15 mouse cellular contexts compared by ENCODE assay signal in genomic region chr4:66586647-66587046, GRCm38 (mm10).
DNase-seq lines count a peak whose midpoint lies in the region; ATAC-seq and TF ChIP-seq lines count a peak whose summit lies in the region.
"Had no signal": no experiment of that assay in that cellular context is flagged by ENCODE, and none has a peak within 500 bp of the region (broad histone marks: within the 10 kb centered on the region; RNA-seq: fewer than 3 reads in every experiment).

No protein-coding gene starts in this region.

- no peak for DNase-seq in forebrain, postnatal 0 days
- no peak for DNase-seq in forebrain, embryonic 10.5 days (ENCODE audit: extremely low spot score, low spot score)
- DNase-seq in midbrain, embryonic 11.5 days (ENCODE audit: low spot score, missing footprints) = no peak
- no peak for DNase-seq in midbrain, postnatal 0 days (ENCODE audit: low spot score)
- DNase-seq in hindbrain, postnatal 0 days (ENCODE audit: low spot score) = peak; percentile 5
- DNase-seq in adrenal gland, postnatal 25 days = no peak
- DNase-seq: adrenal gland, adult 2 months; adrenal gland, postnatal 36 days; cerebellum, adult 2 months; gastrocnemius, postnatal 14 days; kidney, adult 18-20 months had no signal

- H3K27me3 ChIP-seq in forebrain, postnatal 0 days (ENCODE audit: insufficient read depth, low read length) = no peaks in the 10 kb centered on the region
- no peaks in the 10 kb centered on the region for H3K27me3 ChIP-seq in forebrain, embryonic 10.5 days (ENCODE audit: poor library complexity, severe bottlenecking)
- H3K27me3 ChIP-seq in midbrain, embryonic 11.5 days (ENCODE audit: control insufficient read depth, insufficient read depth, low read length) = no peaks in the 10 kb centered on the region
- no peaks in the 10 kb centered on the region for H3K27me3 ChIP-seq in midbrain, postnatal 0 days (ENCODE audit: insufficient read depth, low read length)
- H3K27me3 ChIP-seq in hindbrain, embryonic 16.5 days (replicated peaks; ENCODE audit: control insufficient read depth, insufficient read depth, low read length) = no peaks in the 10 kb centered on the region
- no peaks in the 10 kb centered on the region for H3K27me3 ChIP-seq in hindbrain, postnatal 0 days (ENCODE audit: insufficient read depth, low read length)
- H3K27me3 ChIP-seq: heart, embryonic 12.5 days; intestine, embryonic 15.5 days had no signal

- H3K27ac ChIP-seq in forebrain, postnatal 0 days (ENCODE audit: low read depth, low read length) = no peak overlapping the region
- H3K27ac ChIP-seq in forebrain, embryonic 10.5 days = no peak overlapping the region
- H3K27ac ChIP-seq in midbrain, embryonic 11.5 days (ENCODE audit: low read depth, low read length) = no peak overlapping the region
- no peak overlapping the region for H3K27ac ChIP-seq in midbrain, postnatal 0 days (ENCODE audit: low read depth, low read length)
- no peak overlapping the region for H3K27ac ChIP-seq in hindbrain, embryonic 16.5 days (ENCODE audit: low read depth, low read length)
- H3K27ac ChIP-seq in hindbrain, postnatal 0 days = no peak overlapping the region
- H3K27ac ChIP-seq: embryonic facial prominence, embryonic 10.5 days; intestine, embryonic 15.5 days had no signal

- no peak for TF ChIP-seq CTCF in forebrain, postnatal 0 days (IDR thresholded peaks at IDR 0.05; ENCODE audit: low read depth)
- TF ChIP-seq CTCF in midbrain, postnatal 0 days (IDR thresholded peaks at IDR 0.05) = no peak
- no peak for TF ChIP-seq CTCF in hindbrain, postnatal 0 days (IDR thresholded peaks at IDR 0.05; ENCODE audit: low read depth)

- no peak overlapping the region for H3K4me2 ChIP-seq in forebrain, postnatal 0 days (ENCODE audit: low read depth)
- no peak overlapping the region for H3K4me2 ChIP-seq in midbrain, embryonic 11.5 days
- no peak overlapping the region for H3K4me2 ChIP-seq in midbrain, postnatal 0 days (ENCODE audit: low read depth, low read length, poor library complexity, severe bottlenecking)
- H3K4me2 ChIP-seq in hindbrain, embryonic 16.5 days (ENCODE audit: low read length) = no peak overlapping the region
- no peak overlapping the region for H3K4me2 ChIP-seq in hindbrain, postnatal 0 days (ENCODE audit: low read depth, low read length)
- H3K4me2 ChIP-seq: heart, embryonic 12.5 days; intestine, embryonic 15.5 days had no signal

- 40% methylated on average over 5 of the region's 5 CpGs for WGBS in forebrain, postnatal 0 days
- WGBS in forebrain, embryonic 10.5 days = 61% methylated on average over 5 of the region's 5 CpGs
- WGBS in midbrain, embryonic 11.5 days = 60% methylated on average over 5 of the region's 5 CpGs
- 51% methylated on average over 5 of the region's 5 CpGs for WGBS in midbrain, postnatal 0 days
- 46% methylated on average over 5 of the region's 5 CpGs for WGBS in hindbrain, embryonic 16.5 days
- WGBS in hindbrain, postnatal 0 days = 42% methylated on average over 5 of the region's 5 CpGs

- H3K4me3 ChIP-seq in forebrain, postnatal 0 days (ENCODE audit: low read depth, low read length) = no peak overlapping the region
- H3K4me3 ChIP-seq in forebrain, embryonic 10.5 days = no peak overlapping the region
- no peak overlapping the region for H3K4me3 ChIP-seq in midbrain, embryonic 11.5 days (ENCODE audit: low read depth, low read length)
- no peak overlapping the region for H3K4me3 ChIP-seq in midbrain, postnatal 0 days (ENCODE audit: low read depth, low read length)
- H3K4me3 ChIP-seq in hindbrain, embryonic 16.5 days (ENCODE audit: low read length) = no peak overlapping the region
- no peak overlapping the region for H3K4me3 ChIP-seq in hindbrain, postnatal 0 days (ENCODE audit: low read length)
- H3K4me3 ChIP-seq: embryonic facial prominence, embryonic 10.5 days; heart, embryonic 12.5 days; intestine, embryonic 15.5 days had no signal

- H3K4me1 ChIP-seq in forebrain, postnatal 0 days (ENCODE audit: insufficient read depth) = no peaks in the 10 kb centered on the region
- peaks cover 11% of the 10 kb centered on the region for H3K4me1 ChIP-seq in forebrain, embryonic 10.5 days
- H3K4me1 ChIP-seq in midbrain, embryonic 11.5 days (ENCODE audit: control insufficient read depth, insufficient read depth, low read length) = 0 out of 2 replicates have a peak, but pooled peaks cover 3% of the 10 kb centered on the region
- no peaks in the 10 kb centered on the region for H3K4me1 ChIP-seq in midbrain, postnatal 0 days (ENCODE audit: insufficient read depth, low read length)
- peaks cover 3% of the 10 kb centered on the region; the same call in 1 of the 2 replicates for H3K4me1 ChIP-seq in hindbrain, embryonic 16.5 days (ENCODE audit: control insufficient read depth, insufficient read depth, low read depth, low read length)
- H3K4me1 ChIP-seq in hindbrain, postnatal 0 days (ENCODE audit: insufficient read depth, low read length) = no peaks in the 10 kb centered on the region; the same call in 1 of the 2 replicates
- H3K4me1 ChIP-seq: embryonic facial prominence, embryonic 10.5 days; heart, embryonic 12.5 days; intestine, embryonic 15.5 days had no signal

- no peaks in the 10 kb centered on the region for H3K36me3 ChIP-seq in forebrain, postnatal 0 days (ENCODE audit: insufficient read depth)
- H3K36me3 ChIP-seq in forebrain, embryonic 10.5 days (replicated peaks) = no peaks in the 10 kb centered on the region
- H3K36me3 ChIP-seq in midbrain, embryonic 11.5 days (ENCODE audit: control insufficient read depth, insufficient read depth, low read length) = no peaks in the 10 kb centered on the region
- no peaks in the 10 kb centered on the region for H3K36me3 ChIP-seq in midbrain, postnatal 0 days (ENCODE audit: insufficient read depth, low read length)
- H3K36me3 ChIP-seq in hindbrain, embryonic 16.5 days (ENCODE audit: control insufficient read depth, insufficient read depth, low read length) = no peaks in the 10 kb centered on the region
- H3K36me3 ChIP-seq in hindbrain, postnatal 0 days (ENCODE audit: insufficient read depth, low read length) = no peaks in the 10 kb centered on the region
- H3K36me3 ChIP-seq: embryonic facial prominence, embryonic 10.5 days; heart, embryonic 12.5 days; intestine, embryonic 15.5 days had no signal

- no peak overlapping the region for H3K9ac ChIP-seq in forebrain, postnatal 0 days
- H3K9ac ChIP-seq in midbrain, embryonic 11.5 days (ENCODE audit: low read length) = no peak overlapping the region
- no peak overlapping the region for H3K9ac ChIP-seq in midbrain, postnatal 0 days (replicated peaks; ENCODE audit: low read length, poor library complexity, severe bottlenecking)
- H3K9ac ChIP-seq in hindbrain, embryonic 16.5 days (ENCODE audit: low read depth, low read length) = no peak overlapping the region
- H3K9ac ChIP-seq in hindbrain, postnatal 0 days (replicated peaks; ENCODE audit: low read length) = no peak overlapping the region
- H3K9ac ChIP-seq: heart, embryonic 12.5 days; intestine, embryonic 15.5 days had no signal

- peak; percentile 55; the same call in 1 of the 2 replicates for ATAC-seq in forebrain, postnatal 0 days
- peak; percentile 24; the same call in 1 of the 2 replicates for ATAC-seq in midbrain, embryonic 11.5 days (ENCODE audit: low FRiP score)
- no peak for ATAC-seq in midbrain, postnatal 0 days (ENCODE audit: low FRiP score)
- peak; percentile 42 for ATAC-seq in hindbrain, embryonic 16.5 days
- no peak for ATAC-seq in hindbrain, postnatal 0 days
- ATAC-seq: intestine, embryonic 15.5 days had no signal

- no peaks in the 10 kb centered on the region for H3K9me3 ChIP-seq in forebrain, postnatal 0 days (ENCODE audit: low read length)
- H3K9me3 ChIP-seq in forebrain, embryonic 10.5 days = no peaks in the 10 kb centered on the region
- no peaks in the 10 kb centered on the region for H3K9me3 ChIP-seq in midbrain, embryonic 11.5 days (ENCODE audit: control insufficient read depth, low read length)
- no peaks in the 10 kb centered on the region for H3K9me3 ChIP-seq in midbrain, postnatal 0 days (ENCODE audit: low read length)
- H3K9me3 ChIP-seq in hindbrain, embryonic 16.5 days (ENCODE audit: control insufficient read depth, low read length) = no peaks in the 10 kb centered on the region
- H3K9me3 ChIP-seq in hindbrain, postnatal 0 days (ENCODE audit: low read length) = no peaks in the 10 kb centered on the region
- H3K9me3 ChIP-seq: embryonic facial prominence, embryonic 10.5 days; heart, embryonic 12.5 days; intestine, embryonic 15.5 days had no signal

Comparison
In these comparisons a context has a peak if more than half of its experiments do, and no peak if none do; other contexts are left out.
1. ATAC-seq: peak in forebrain, postnatal 0 days (single experiment), midbrain, embryonic 11.5 days (single experiment) and hindbrain, embryonic 16.5 days (single experiment); none in midbrain, postnatal 0 days (single experiment) and hindbrain, postnatal 0 days (single experiment).